Comparison of ENCODE assay signal across 22 mouse cellular contexts in genomic region chr14:30299946-30300345, GRCm38 (mm10).
"Had no signal": no experiment of that assay in that cellular context is flagged by ENCODE, and none has a peak within 500 bp of the region (broad histone marks: within the 10 kb centered on the region; RNA-seq: fewer than 3 reads in every experiment).

No protein-coding gene starts in this region.

- H3K36me3 ChIP-seq: kidney, embryonic 15.5 days; limb, embryonic 10.5 days; limb, embryonic 13.5 days; liver, embryonic 12.5 days; liver, embryonic 15.5 days; lung, embryonic 15.5 days; midbrain, embryonic 10.5 days; midbrain, embryonic 13.5 days; neural tube, embryonic 13.5 days had no signal

- H3K27ac ChIP-seq: kidney, embryonic 15.5 days; limb, embryonic 10.5 days; limb, embryonic 13.5 days; liver, embryonic 12.5 days; liver, embryonic 15.5 days; lung, embryonic 15.5 days; midbrain, embryonic 10.5 days; midbrain, embryonic 13.5 days; neural tube, embryonic 13.5 days had no signal

- DNase-seq: kidney, adult 8-10 months; kidney, postnatal 10 days; kidney, postnatal 36 days; liver; lung, adult 18-20 months; lung, postnatal 10 days; lung, postnatal 36 days; right cerebral cortex, postnatal 25 days; thymus, adult 18-20 months; thymus, postnatal 36 days had no signal

- H3K9ac ChIP-seq: kidney, embryonic 15.5 days; limb, embryonic 13.5 days; liver, embryonic 12.5 days; liver, embryonic 15.5 days; lung, embryonic 15.5 days; midbrain, embryonic 13.5 days; neural tube, embryonic 13.5 days had no signal

- H3K4me1 ChIP-seq: kidney, embryonic 15.5 days; limb, embryonic 10.5 days; limb, embryonic 13.5 days; liver, embryonic 12.5 days; liver, embryonic 15.5 days; lung, embryonic 15.5 days; megakaryocyte, embryonic 14.5 days; midbrain, embryonic 10.5 days; neural tube, embryonic 13.5 days had no signal

- H3K4me2 ChIP-seq: kidney, embryonic 15.5 days; limb, embryonic 13.5 days; liver, embryonic 12.5 days; liver, embryonic 15.5 days; lung, embryonic 15.5 days; midbrain, embryonic 13.5 days; neural tube, embryonic 13.5 days had no signal

- H3K4me3 ChIP-seq: kidney, embryonic 15.5 days; limb, embryonic 10.5 days; limb, embryonic 13.5 days; liver, embryonic 12.5 days; liver, embryonic 15.5 days; lung, embryonic 15.5 days; megakaryocyte, embryonic 14.5 days; midbrain, embryonic 10.5 days; midbrain, embryonic 13.5 days; myocyte; neural tube, embryonic 13.5 days had no signal

- H3K27me3 ChIP-seq: kidney, embryonic 15.5 days; limb, embryonic 13.5 days; liver, embryonic 12.5 days; liver, embryonic 15.5 days; lung, embryonic 15.5 days; megakaryocyte, embryonic 14.5 days; midbrain, embryonic 13.5 days; neural tube, embryonic 13.5 days had no signal

- ATAC-seq: liver, embryonic 12.5 days; midbrain, embryonic 13.5 days; midbrain, embryonic 16.5 days had no signal

- H3K9me3 ChIP-seq: kidney, embryonic 15.5 days; limb, embryonic 10.5 days; limb, embryonic 13.5 days; liver, embryonic 12.5 days; liver, embryonic 15.5 days; lung, embryonic 15.5 days; megakaryocyte, embryonic 14.5 days; midbrain, embryonic 10.5 days; midbrain, embryonic 13.5 days; neural tube, embryonic 13.5 days had no signal
